Mouse (Mus musculus): ENCODE data around the gene Tcf25. TPM values are rescaled to one million over a fixed set of nuclear protein-coding genes. Genes with fewer than 3 reads are reported as not detected.
"Not testable (repeated sequence)": the region's sequence is repeated elsewhere in the genome, so short reads cannot be mapped to it uniquely, and the experiment has no call there.

The Tcf25 gene
- polyA plus RNA-seq, 1 experiment, result 128 TPM

DNA sequence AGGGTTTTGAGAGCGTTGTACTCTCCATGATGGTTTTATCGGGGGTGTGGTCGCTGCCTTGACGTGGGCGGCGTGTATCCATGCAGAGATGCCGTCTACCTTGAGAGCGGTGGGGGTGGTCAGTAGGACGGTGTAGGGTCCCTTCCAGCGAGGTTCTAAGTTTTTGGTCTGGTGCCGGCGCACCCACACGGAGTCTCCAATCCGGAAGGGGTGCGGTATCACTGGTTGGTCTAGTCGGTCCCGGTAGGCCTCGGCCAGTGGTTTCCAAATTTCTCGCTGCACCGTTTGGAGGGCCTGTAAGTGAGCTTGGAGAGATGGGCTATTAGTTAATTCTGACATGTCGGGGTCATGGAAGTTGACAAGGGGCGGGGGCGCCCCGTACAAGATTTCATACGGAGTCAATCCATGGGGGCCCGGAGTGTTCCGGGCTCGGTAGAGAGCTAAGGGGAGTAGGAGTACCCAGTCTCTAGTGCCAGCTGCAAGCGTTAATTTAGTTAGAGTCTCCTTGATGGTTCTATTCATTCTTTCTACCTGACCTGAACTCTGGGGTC is 54.9 kb downstream of the Tcf25 start:
- Histone ChIP-seq H3K4me3 (ENCODE audit: low read depth, low read length) (no peak overlapping the region), H3K27me3 (ENCODE audit: control insufficient read depth, insufficient read depth, low read length) (no peaks in the 10 kb centered on the region), H3K36me3 (ENCODE audit: control insufficient read depth, insufficient read depth, low read length) (no peaks in the 10 kb centered on the region), H3K4me1 (ENCODE audit: control insufficient read depth, insufficient read depth, insufficient read length, low read length) (peaks cover 3% of the 10 kb centered on the region; the same call in 1 of the 2 replicates), H3K27ac (ENCODE audit: insufficient read depth, low read depth, low read length) (no peak overlapping the region)
- TF ChIP-seq POLR2A (IDR thresholded peaks at IDR 0.05; ENCODE audit: low read depth, low read length) (no peak), CTCF (IDR thresholded peaks at IDR 0.05; ENCODE audit: extremely low read depth, insufficient read length, insufficient replicate concordance, low read depth, low read length) (no peak)
- 96% methylated on average over 29 of the region's 29 CpGs for WGBS

DNA sequence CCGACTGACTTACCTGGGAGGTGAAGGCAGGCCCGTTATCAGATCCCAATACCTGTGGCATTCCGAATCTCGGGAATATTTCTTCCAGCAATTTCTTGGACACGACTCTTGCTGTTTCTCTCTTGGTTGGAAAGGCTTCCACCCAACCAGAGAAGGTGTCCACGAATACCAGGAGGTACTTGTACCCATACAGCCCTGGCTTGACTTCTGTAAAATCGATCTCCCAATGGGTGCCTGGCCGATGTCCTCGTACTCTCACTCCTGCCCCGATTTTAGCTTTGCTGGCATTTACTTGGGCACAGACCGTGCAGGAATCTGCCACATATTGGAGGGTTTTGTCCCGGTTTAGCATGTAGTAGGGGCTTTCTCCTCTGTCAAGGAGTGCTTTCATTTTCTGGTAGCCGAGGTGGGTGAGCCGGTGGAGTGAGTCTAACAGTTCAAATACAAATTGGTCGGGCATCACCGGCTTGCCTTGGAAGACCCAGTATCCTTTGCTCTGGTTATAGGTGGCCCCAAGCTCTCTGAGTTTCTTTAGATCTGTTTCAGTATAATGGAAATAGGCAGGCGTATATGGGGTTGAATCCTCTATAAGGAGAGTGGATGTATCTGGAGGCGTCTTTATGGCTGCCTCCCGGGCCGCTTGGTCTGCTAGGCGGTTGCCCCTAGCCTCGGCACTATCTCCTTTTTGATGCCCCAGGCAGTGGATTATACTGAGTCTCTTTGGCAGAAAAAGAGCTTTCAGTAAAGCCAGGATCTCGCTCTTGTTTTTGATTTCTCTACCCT is 55.6 kb downstream of the Tcf25 start:
- no peak overlapping the region for H3K4me3 ChIP-seq (ENCODE audit: low read depth, low read length)
- no peaks in the 10 kb centered on the region for H3K4me1 ChIP-seq (ENCODE audit: control insufficient read depth, insufficient read depth, insufficient read length, low read length)
- no peak overlapping the region for H3K27ac ChIP-seq (ENCODE audit: insufficient read depth, low read depth, low read length)
- TF ChIP-seq POLR2A (IDR thresholded peaks at IDR 0.05; ENCODE audit: low read depth, low read length), result no peak
- no peak for TF ChIP-seq CTCF (IDR thresholded peaks at IDR 0.05; ENCODE audit: extremely low read depth, insufficient read length, insufficient replicate concordance, low read depth, low read length)
- WGBS, result 96% methylated on average over 23 of the region's 23 CpGs
- H3K36me3 ChIP-seq (ENCODE audit: control insufficient read depth, insufficient read depth, low read length), result no peaks in the 10 kb centered on the region
- H3K27me3 ChIP-seq (ENCODE audit: control insufficient read depth, insufficient read depth, low read length), result no peaks in the 10 kb centered on the region

DNA sequence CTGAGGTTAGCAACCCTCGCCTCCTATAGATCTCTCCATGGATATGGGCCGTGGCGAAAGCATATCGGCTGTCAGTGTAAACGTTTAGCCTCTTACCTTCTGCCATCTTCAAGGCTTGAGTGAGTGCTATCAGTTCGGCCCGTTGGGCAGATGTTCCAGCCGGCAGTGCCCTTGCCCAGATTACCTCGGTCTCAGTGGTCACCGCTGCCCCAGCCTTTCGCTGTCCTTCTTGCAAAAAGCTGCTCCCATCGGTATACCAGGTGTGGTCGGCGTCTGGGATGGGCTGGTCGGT is 56.1 kb downstream of the Tcf25 start:
- 97% methylated on average over 15 of the region's 15 CpGs for WGBS
- H3K27me3 ChIP-seq (ENCODE audit: control insufficient read depth, insufficient read depth, low read length); H3K27ac ChIP-seq (ENCODE audit: insufficient read depth, low read depth, low read length); H3K4me1 ChIP-seq (ENCODE audit: control insufficient read depth, insufficient read depth, insufficient read length, low read length); H3K36me3 ChIP-seq (ENCODE audit: control insufficient read depth, insufficient read depth, low read length); H3K4me3 ChIP-seq (ENCODE audit: low read depth, low read length): not testable (repeated sequence)

DNA sequence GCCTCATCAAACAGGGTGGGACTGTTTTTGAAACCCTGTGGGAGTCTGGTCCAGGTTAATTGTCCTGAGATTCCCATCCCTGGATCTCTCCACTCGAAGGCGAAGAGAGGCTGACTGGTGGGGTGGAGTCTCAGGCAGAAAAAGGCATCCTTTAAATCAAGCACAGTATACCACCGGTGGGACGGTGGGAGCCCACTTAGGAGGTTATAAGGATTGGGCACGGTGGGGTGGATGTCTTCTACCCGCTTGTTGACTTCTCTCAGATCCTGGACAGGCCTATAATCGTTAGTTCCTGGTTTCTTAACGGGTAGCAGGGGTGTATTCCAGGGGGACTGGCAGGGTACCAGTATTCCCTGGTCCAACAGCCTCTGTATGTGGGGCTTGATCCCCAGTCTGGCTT is 57.4 kb downstream of the Tcf25 start:
- not testable (repeated sequence) for H3K4me3 ChIP-seq (ENCODE audit: low read depth, low read length); H3K4me1 ChIP-seq (ENCODE audit: control insufficient read depth, insufficient read depth, insufficient read length, low read length); H3K27ac ChIP-seq (ENCODE audit: insufficient read depth, low read depth, low read length); H3K36me3 ChIP-seq (ENCODE audit: control insufficient read depth, insufficient read depth, low read length); H3K27me3 ChIP-seq (ENCODE audit: control insufficient read depth, insufficient read depth, low read length)
- 94% methylated on average over 8 of the region's 8 CpGs for WGBS

DNA sequence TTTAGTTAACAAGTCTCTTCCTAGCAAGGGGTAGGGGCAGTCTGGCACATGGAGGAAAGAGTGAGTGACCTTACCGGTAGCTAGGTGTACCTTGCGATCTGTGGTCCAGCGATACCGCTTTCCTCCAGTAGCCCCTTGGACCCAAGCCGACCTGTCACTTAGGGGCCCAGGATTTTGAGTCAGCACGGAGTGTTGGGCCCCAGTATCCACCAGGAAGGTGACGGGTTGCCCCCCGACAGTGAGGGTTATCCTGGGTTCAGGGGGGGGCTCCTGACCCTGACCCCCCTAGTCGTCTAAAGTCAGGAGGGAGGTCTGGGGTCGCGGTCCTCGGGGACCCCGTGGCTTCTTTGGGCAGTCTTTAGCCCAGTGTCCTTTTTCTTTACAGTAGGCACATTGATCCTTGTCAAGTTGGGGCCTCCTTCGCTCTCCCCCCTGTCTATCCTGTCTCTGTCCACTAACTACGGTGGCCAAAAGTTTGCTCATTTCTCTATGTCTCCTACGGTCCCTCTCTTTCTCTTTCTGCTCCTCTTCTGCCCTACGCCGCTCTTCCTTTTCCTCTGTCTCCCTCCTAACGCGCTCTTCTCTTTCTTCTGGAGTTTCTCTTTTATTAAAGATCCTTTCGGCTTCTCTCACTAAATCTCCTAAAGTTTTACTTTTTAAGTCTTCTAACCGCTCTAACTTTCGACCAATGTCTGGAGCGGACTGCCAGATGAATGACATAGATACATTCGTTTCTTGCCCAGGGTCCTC is 58.2 kb downstream of the Tcf25 start:
- Histone ChIP-seq H3K27me3 (ENCODE audit: control insufficient read depth, insufficient read depth, low read length) (no peaks in the 10 kb centered on the region), H3K4me3 (ENCODE audit: low read depth, low read length) (no peak overlapping the region), H3K36me3 (ENCODE audit: control insufficient read depth, insufficient read depth, low read length) (no peaks in the 10 kb centered on the region), H3K27ac (ENCODE audit: insufficient read depth, low read depth, low read length) (no peak overlapping the region), H3K4me1 (ENCODE audit: control insufficient read depth, insufficient read depth, insufficient read length, low read length) (no peaks in the 10 kb centered on the region)
- 97% methylated on average over 25 of the region's 25 CpGs for WGBS
- TF ChIP-seq CTCF (IDR thresholded peaks at IDR 0.05; ENCODE audit: extremely low read depth, insufficient read length, insufficient replicate concordance, low read depth, low read length) (no peak), POLR2A (IDR thresholded peaks at IDR 0.05; ENCODE audit: low read depth, low read length) (no peak)

DNA sequence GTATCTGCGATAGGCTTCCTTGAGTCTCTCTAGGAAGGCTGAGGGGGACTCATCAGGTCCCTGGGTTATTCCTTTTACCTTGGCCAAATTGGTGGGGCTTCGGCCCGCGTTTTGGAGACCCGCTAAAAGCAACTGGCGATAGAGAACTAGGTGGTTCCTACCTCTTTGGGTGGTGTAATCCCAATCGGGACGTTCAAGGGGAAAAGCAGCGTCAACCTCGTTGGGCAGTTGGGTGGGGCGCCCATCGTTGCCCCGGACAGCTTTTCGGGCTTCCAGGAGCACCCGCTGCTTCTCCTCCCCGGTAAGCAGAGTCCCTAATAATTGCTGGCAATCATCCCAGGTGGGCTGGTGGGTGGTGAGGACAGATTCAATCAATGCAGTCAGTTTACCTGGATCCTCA is 58.8 kb downstream of the Tcf25 start:
- WGBS, result 95% methylated on average over 16 of the region's 16 CpGs
- Histone ChIP-seq H3K27me3 (ENCODE audit: control insufficient read depth, insufficient read depth, low read length) (no peaks in the 10 kb centered on the region), H3K4me3 (ENCODE audit: low read depth, low read length) (no peak overlapping the region), H3K4me1 (ENCODE audit: control insufficient read depth, insufficient read depth, insufficient read length, low read length) (no peaks in the 10 kb centered on the region), H3K27ac (ENCODE audit: insufficient read depth, low read depth, low read length) (no peak overlapping the region), H3K36me3 (ENCODE audit: control insufficient read depth, insufficient read depth, low read length) (no peaks in the 10 kb centered on the region)
- TF ChIP-seq POLR2A (IDR thresholded peaks at IDR 0.05; ENCODE audit: low read depth, low read length), result no peak
- TF ChIP-seq CTCF (IDR thresholded peaks at IDR 0.05; ENCODE audit: extremely low read depth, insufficient read length, insufficient replicate concordance, low read depth, low read length), result no peak

DNA sequence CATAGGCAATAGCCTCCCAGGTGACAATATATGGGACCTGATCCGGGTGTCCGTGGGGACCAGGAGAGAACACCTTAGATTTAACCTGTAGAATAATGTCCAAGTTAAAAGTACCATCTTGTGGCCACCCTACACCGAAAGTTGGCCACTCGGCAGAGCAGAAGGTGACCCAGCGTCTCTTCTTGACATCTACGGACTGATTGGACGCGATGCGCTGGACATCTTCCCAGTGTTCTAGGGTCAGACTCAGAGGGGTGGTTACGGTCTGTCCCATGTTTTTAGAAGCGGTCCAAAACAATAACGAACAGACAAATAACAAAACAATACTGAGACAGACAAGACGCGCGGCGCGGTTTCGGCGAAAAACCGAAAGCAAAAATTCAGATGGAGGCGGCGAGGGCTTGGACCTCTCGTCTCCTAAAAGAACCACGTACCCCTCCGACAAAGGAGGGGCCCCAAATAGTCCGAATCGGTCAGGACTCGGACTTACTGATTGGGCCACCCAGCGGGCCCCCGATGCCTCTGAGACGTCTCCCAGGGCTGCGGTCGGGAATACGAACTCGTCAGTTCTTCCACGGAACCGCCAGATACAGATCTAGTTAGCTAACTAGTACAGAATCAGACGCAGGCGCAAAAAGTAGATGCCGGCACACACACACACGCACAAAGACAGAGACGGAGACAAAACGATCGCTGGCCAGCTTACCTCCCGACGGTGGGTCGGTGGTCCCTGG is 59.9 kb downstream of the Tcf25 start:
- 98% methylated on average over 47 of the region's 47 CpGs for WGBS
- H3K27ac ChIP-seq (ENCODE audit: insufficient read depth, low read depth, low read length); H3K36me3 ChIP-seq (ENCODE audit: control insufficient read depth, insufficient read depth, low read length); H3K4me1 ChIP-seq (ENCODE audit: control insufficient read depth, insufficient read depth, insufficient read length, low read length); H3K27me3 ChIP-seq (ENCODE audit: control insufficient read depth, insufficient read depth, low read length); H3K4me3 ChIP-seq (ENCODE audit: low read depth, low read length): not testable (repeated sequence)

Measured in small intestine, adult 2 months (tissue).